Mouse (Mus musculus) midbrain, embryonic 16.5 days (tissue): ENCODE measurements at regions not wholly inside any gene's neighbourhood (a gene's known extent, or its start where the extent isn't known, plus 50 kb on each side); places are given as distances from the start of the nearest gene placed in this dataset.

Experiments
- ATAC-seq: fragments of 200-750 bp; cut with Nextera tagmentation; 2 replicates; pipeline ENCODE4 v1.8.0; 2017; ENCODE audit warnings: moderate TSS enrichment
- H3K27ac ChIP-seq: fragments of 300-500 bp; sonication (generic); 2 replicates; pipeline ENCODE4 v1.5.1; 2014; ENCODE audit warnings: mild to moderate bottlenecking, low read length, mixed read lengths
- H3K27me3 ChIP-seq: fragments of 300-500 bp; sonication (generic); 2 replicates; pipeline ENCODE4 v1.6.1; 2014; ENCODE audit warnings: low read depth, low read length, mixed read lengths; ENCODE audit not compliant: control insufficient read depth, insufficient read depth
- H3K36me3 ChIP-seq: fragments of 300-500 bp; sonication (generic); 2 replicates; pipeline ENCODE4 v1.6.1; 2014; ENCODE audit warnings: mild to moderate bottlenecking, low read length, moderate library complexity, mixed read lengths; ENCODE audit not compliant: control insufficient read depth, insufficient read depth
- H3K4me1 ChIP-seq: fragments of 300-500 bp; sonication (generic); 2 replicates; pipeline ENCODE4 v1.6.1; 2014; ENCODE audit warnings: mild to moderate bottlenecking, low read length, mixed read lengths; ENCODE audit not compliant: control insufficient read depth, insufficient read depth
- H3K4me2 ChIP-seq: fragments of 300-500 bp; sonication (generic); 2 replicates; pipeline ENCODE4 v1.6.1; 2014; ENCODE audit warnings: mild to moderate bottlenecking, low read length, mixed read lengths
- H3K4me3 ChIP-seq: fragments of 300-500 bp; sonication (generic); 2 replicates; pipeline ENCODE4 v1.5.1; 2014; ENCODE audit warnings: low read depth, mild to moderate bottlenecking, low read length, moderate library complexity, mixed read lengths
- H3K9ac ChIP-seq: fragments of 300-500 bp; sonication (generic); 2 replicates; pipeline ENCODE4 v1.6.1; 2014; ENCODE audit warnings: low read depth, low read length, mixed read lengths
- H3K9me3 ChIP-seq: fragments of 300-500 bp; sonication (generic); replicated peaks from 2 replicates; pipeline ENCODE4 v1.6.1; 2014; ENCODE audit warnings: mild to moderate bottlenecking, low read length, mixed read lengths; ENCODE audit not compliant: control insufficient read depth, poor library complexity, severe bottlenecking
- WGBS: fragments of 180-500 bp; shearing (Covaris S2); extraction: QIAGEN DNeasy Blood & Tissue Kit; methylation state at CpG from one replicate; pipeline ENCODE4 v1.1.7; 2014; 5-methylcytosine and 5-hydroxymethylcytosine counted together

DNA sequence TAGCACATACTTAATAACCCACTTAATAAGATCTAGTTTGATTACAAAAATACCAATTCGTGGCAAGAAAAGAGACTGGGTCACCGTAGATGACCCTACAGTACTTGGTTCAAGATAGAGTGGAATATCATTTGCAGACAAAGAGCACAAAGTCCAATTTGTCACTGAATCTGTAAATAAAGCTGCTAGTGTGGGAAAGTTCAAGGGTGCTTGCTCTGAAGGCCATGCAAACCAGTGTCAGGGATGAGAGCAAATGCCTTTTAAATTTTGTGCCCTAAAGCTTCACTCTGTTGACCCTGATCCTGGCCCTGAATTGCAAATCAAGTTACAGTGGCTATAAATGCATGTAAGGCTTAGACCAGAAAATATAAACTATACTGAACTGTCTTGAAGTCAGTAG, 113.1 kb downstream of the Cd55b start:
- no peak for ATAC-seq
- Histone ChIP-seq H3K4me1 (no peaks in the 10 kb centered on the region), H3K27me3 (no peaks in the 10 kb centered on the region), H3K9me3 (no peaks in the 10 kb centered on the region), H3K4me3 (no peak overlapping the region), H3K27ac (no peak overlapping the region), H3K9ac (no peak overlapping the region), H3K4me2 (no peak overlapping the region), H3K36me3 (no peaks in the 10 kb centered on the region)
- WGBS, result 72% methylated on average over 2 of the region's 2 CpGs

DNA sequence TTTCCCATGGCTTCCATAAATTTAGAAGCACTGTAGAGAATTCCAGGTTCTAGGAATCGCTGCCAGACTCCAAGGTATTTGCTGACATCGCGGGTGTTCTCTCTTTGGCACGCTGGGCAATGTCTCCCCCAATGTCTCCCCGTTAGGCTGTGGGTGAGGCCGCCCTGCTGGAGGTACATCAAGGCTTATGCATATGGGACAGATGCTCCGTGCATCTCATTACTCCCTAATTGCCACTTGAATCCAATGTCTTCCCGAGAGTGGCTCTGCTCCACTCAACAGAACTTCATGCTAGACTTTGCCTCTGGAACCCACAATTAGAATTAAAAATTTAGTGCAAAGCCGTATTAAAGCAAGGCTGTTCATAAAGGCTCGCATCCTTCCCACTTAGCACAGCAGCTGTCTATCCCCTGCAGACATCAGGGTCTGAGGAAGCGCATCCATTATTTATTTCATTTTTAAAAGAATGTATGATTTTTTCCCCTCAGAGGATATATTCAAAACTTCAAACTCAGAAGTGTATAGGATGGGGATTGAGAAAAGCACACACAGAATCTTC, 120.9 kb downstream of the Cd55b start:
- Histone ChIP-seq H3K36me3 (no peaks in the 10 kb centered on the region), H3K4me1 (peaks cover 19% of the 10 kb centered on the region), H3K27ac (peak overlapping the region; percentile 34; the same call in 1 of the 2 replicates), H3K9ac (no peak overlapping the region), H3K4me2 (peak overlapping the region; percentile 10; the same call in 1 of the 2 replicates), H3K9me3 (no peaks in the 10 kb centered on the region), H3K4me3 (no peak overlapping the region), H3K27me3 (no peaks in the 10 kb centered on the region)
- 22% methylated on average over 11 of the region's 11 CpGs for WGBS
- ATAC-seq, result peak; percentile 69

DNA sequence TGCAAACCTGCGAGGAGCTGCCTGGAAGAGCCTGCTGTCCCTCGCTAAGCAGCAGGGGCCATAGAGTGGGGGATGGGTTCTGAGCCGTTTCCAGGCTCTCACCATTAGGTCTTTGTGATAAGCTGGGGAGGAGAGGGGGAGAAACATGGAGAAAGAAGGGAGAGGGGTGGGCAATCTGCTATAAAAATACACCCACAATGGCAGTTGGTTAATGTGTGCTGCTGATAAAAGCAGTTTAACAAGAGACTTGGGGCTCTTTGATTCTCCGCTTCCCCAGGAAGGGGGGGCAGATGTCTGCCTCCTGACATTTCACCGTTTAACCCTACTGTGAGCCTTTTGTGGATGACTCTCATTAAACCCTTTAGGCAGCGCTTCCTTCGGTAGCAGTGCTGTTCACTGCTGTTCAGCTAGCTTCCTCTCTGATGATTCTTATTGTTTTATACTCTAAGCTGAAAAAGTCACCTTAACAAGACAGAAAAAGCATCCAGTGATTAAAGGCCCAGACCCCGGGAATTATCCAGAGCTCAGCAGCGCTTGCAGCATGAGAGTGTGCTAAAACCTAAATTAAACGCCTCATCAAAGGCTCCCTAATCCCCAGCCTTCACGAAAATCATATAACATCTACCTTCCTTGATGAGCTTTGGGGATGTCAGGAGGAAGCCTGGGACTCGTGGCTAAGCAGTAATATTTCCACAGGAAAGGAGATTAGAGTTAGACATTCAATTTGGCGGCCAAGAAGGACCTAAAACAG, 122.6 kb downstream of the Cd55b start:
- H3K36me3 ChIP-seq, result no peaks in the 10 kb centered on the region
- no peak overlapping the region; the same call in 1 of the 2 replicates for H3K27ac ChIP-seq
- ATAC-seq, result peak; percentile 84
- no peaks in the 10 kb centered on the region for H3K9me3 ChIP-seq
- H3K4me2 ChIP-seq, result peak overlapping the region; percentile 24
- peaks cover 19% of the 10 kb centered on the region for H3K4me1 ChIP-seq
- 3% methylated on average over 13 of the region's 13 CpGs for WGBS
- H3K4me3 ChIP-seq, result peak overlapping the region; percentile 0; the same call in 1 of the 2 replicates
- no peaks in the 10 kb centered on the region for H3K27me3 ChIP-seq
- peak overlapping the region; percentile 0; the same call in 1 of the 2 replicates for H3K9ac ChIP-seq

DNA sequence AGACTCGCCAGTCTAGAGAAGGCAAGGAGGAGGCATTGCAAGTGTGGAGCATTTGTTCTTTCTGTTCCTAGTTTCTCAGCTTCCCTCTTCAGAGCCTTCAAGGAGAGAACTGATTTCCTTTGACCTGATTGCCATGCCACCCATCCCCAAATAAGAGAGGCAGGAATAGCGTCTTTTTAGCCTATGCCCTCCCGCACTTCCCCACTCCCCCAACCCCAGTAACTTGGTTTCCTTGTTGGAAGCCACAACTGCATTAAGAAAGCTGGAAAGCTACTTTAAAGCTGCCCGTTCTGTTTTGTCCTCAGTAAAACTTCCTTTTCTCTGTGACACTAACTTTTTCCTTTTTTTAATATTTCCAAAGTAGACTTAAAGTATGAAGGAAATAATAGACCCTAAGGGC, 123.2 kb downstream of the Cd55b start:
- no peak overlapping the region for H3K9ac ChIP-seq

DNA sequence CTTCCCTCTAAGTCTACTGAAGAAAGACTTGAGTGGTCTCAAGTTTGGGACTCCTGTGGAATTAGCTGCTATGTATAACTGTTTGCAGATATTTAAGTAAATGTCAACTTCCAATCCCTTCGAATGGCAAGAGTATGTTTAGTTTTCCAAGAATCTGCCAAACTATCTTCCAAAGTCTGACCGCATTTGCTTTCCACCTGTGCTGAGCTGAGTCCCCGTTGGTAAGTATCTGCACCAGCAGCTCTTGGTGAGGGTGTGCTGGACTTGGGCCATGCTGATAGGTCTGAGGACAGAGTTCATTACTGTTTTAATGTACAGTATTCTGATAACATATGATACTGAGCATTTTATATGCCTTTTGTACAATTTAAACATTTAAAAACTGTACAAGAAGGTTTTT, 123.7 kb downstream of the Cd55b start:
- peaks cover 19% of the 10 kb centered on the region for H3K4me1 ChIP-seq

More for the DNA sequence above, 123.2 kb downstream of the Cd55b start:
- Histone ChIP-seq H3K27me3 (no peaks in the 10 kb centered on the region), H3K9me3 (no peaks in the 10 kb centered on the region), H3K4me2 (peak overlapping the region; percentile 24; the same call in 1 of the 2 replicates), H3K36me3 (no peaks in the 10 kb centered on the region), H3K27ac (no peak overlapping the region), H3K4me3 (no peak overlapping the region), H3K4me1 (peaks cover 19% of the 10 kb centered on the region)
- no peak for ATAC-seq
- WGBS, result 14% methylated on average over 4 of the region's 4 CpGs

DNA sequence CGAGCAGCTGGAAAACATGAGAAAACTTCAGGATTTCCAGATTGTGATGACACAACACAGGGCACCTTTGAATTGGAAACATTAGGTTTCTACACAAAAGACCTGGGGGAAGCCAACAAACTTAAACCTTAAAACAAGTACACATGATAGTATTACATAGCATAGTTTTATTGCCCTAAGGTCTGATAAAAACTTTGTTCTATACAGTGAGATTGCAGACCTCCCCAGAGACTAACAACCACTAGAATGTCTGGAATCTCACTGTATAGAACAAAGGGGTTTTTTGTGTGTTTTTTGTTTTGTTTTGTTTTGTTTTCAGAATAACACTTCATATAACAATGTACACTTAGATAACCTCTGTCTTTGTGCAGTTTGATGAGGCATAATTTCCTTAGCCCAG, 124.2 kb downstream of the Cd55b start:
- no peaks in the 10 kb centered on the region for H3K27me3 ChIP-seq
- H3K4me3 ChIP-seq, result no peak overlapping the region
- no peak overlapping the region for H3K4me2 ChIP-seq
- H3K4me1 ChIP-seq, result peaks cover 19% of the 10 kb centered on the region
- no peak overlapping the region for H3K9ac ChIP-seq
- no peak overlapping the region for H3K27ac ChIP-seq
- H3K9me3 ChIP-seq, result no peaks in the 10 kb centered on the region
- 89% methylated on average over 1 of the region's 1 CpGs for WGBS
- H3K36me3 ChIP-seq, result no peaks in the 10 kb centered on the region
- no peak for ATAC-seq

More for the DNA sequence above, 123.7 kb downstream of the Cd55b start:
- no peaks in the 10 kb centered on the region for H3K27me3 ChIP-seq
- H3K9ac ChIP-seq, result no peak overlapping the region
- no peaks in the 10 kb centered on the region for H3K9me3 ChIP-seq
- H3K27ac ChIP-seq, result no peak overlapping the region
- H3K36me3 ChIP-seq, result no peaks in the 10 kb centered on the region
- H3K4me3 ChIP-seq, result no peak overlapping the region
- WGBS, result 65% methylated on average over 3 of the region's 3 CpGs
- ATAC-seq, result no peak
- H3K4me2 ChIP-seq, result no peak overlapping the region

DNA sequence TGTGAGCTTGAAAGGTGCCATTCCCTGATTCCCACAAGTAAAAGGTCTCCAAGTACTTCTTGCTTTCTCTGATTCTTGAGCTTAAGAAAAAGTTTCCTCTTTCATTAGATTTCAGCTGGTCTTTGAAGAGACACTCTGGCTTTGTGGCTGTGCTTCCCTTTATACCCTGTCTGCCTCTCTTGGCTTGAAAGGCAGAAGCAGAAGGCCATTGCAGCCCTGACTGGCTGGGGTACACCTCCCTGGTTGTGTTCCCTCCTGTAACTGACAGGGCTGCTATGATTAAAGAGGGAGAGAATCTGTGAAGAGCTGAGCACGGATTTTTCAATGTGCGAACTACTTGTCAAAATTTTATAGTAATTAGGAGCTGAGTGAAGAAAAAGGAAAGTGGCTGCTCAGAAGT, 125.3 kb downstream of the Cd55b start:
- Histone ChIP-seq H3K4me1 (peaks cover 19% of the 10 kb centered on the region), H3K36me3 (no peaks in the 10 kb centered on the region), H3K4me3 (no peak overlapping the region), H3K27ac (no peak overlapping the region), H3K9me3 (no peaks in the 10 kb centered on the region), H3K27me3 (no peaks in the 10 kb centered on the region), H3K9ac (no peak overlapping the region), H3K4me2 (no peak overlapping the region)
- WGBS, result 43% methylated on average over 2 of the region's 2 CpGs
- no peak for ATAC-seq

DNA sequence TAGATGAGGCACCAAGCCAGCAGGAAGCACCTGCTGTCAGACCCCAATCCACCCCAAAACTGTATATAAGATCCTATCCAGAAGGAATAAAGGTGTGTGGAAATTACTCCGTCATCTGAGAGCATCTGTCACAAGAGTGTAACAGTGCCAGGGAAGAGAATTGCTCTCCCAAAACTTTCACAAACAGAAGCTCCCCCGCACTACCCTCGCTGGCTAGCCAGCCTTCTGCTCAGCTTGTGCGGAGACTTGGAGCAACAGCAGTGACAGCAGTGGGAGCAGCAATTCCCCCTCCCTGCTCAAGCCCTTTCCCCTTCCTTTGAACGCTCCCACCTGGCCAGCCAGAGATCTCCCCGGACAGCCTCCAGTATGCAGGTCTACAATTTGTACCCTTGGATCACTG, 136.9 kb downstream of the Cd55b start:
- Histone ChIP-seq H3K4me1 (no peaks in the 10 kb centered on the region), H3K4me2 (no peak overlapping the region), H3K4me3 (no peak overlapping the region), H3K27me3 (no peaks in the 10 kb centered on the region), H3K27ac (no peak overlapping the region), H3K9me3 (no peaks in the 10 kb centered on the region), H3K36me3 (no peaks in the 10 kb centered on the region), H3K9ac (no peak overlapping the region)
- 89% methylated on average over 6 of the region's 6 CpGs for WGBS
- no peak for ATAC-seq

DNA sequence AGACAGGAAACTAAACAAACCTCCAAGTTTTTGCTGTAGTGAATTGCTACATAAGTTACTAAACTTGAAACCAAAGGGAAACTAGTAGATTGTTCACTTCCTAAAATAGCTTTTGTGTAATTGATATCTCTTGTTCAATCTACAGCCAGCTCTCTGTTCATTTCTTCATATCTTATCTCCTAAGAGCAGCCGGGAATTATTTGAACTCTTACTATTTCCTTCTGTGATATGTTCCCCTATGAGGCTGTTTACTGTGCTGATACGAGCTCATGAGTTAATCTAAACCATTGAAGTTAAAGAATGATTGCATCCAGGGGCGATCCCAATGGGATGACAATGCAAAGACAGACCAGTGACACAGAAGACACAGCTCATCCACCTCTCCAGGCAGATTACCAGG, 140.7 kb downstream of the Cd55b start:
- ATAC-seq, result no peak
- H3K4me3 ChIP-seq, result no peak overlapping the region
- no peak overlapping the region for H3K9ac ChIP-seq
- H3K9me3 ChIP-seq, result peaks cover 4% of the 10 kb centered on the region; the same call in 1 of the 2 replicates
- no peaks in the 10 kb centered on the region for H3K27me3 ChIP-seq
- H3K4me1 ChIP-seq, result no peaks in the 10 kb centered on the region
- no peak overlapping the region for H3K4me2 ChIP-seq
- no peaks in the 10 kb centered on the region; the same call in 1 of the 2 replicates for H3K36me3 ChIP-seq
- no peak overlapping the region for H3K27ac ChIP-seq
- WGBS, result 72% methylated on average over 3 of the region's 3 CpGs
